Mouse (Mus musculus): ENCODE data around the gene Smagp. TPM values are rescaled to one million over a fixed set of nuclear protein-coding genes. Genes with fewer than 3 reads are reported as not detected.
"Not testable (repeated sequence)": the region's sequence is repeated elsewhere in the genome, so short reads cannot be mapped to it uniquely, and the experiment has no call there.

Smagp gene
- polyA plus RNA-seq, 1 experiment from 2014 or later: 9.3 TPM

DNA sequence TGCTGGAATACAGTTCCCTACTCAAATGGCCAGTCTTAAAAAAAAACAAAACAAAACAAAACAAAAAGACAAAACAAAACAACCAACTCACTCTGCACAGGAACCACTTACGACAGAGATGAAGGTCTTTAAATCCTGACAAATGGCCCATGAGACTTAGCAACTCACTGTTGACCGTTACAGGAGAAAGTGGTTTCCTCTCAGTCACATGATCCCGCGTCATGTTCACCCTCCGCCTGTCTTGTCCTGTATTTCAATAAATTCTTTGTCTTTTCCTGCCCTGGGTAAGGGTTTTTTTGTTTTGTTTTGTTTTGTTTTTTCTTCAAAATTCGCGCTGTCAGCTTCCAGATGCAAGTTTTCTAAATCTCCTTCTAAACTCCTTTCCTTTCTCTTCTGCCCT, 24.8 kb downstream of the Smagp start:
- no peak overlapping the region for H3K27ac ChIP-seq (replicated peaks)
- H3K36me3 ChIP-seq (replicated peaks): peaks cover 5% of the 10 kb centered on the region
- no peak overlapping the region for H3K9ac ChIP-seq
- H3K27me3 ChIP-seq: peaks cover 6% of the 10 kb centered on the region; the same call in 1 of the 2 replicates
- peaks cover 27% of the 10 kb centered on the region for H3K4me1 ChIP-seq (replicated peaks)
- 48% methylated on average over 7 of the region's 7 CpGs for WGBS (ENCODE audit: insufficient replicate concordance)
- H3K4me2 ChIP-seq: no peak overlapping the region
- H3K4me3 ChIP-seq (replicated peaks): no peak overlapping the region
- H3K9me3 ChIP-seq (replicated peaks): no peaks in the 10 kb centered on the region
- ATAC-seq (ENCODE audit: insufficient read depth): no peak

DNA sequence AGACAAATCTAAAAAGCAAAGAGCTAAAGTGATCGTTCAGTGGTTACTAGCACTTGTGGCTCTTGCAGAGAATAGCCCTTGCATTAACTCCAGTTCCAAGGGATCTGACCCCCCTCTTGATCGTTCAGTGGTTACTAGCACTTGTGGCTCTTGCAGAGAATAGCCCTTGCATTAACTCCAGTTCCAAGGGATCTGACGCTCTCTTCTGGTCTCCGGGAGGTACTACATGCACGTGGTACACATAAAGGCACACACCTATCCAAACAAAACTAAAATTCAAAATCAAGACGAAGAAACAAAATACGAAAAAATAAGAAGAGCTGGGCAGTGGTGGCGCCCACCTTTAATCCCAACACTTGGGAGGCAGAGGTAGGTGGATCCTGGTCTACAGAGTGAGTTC, 30.1 kb downstream of the Smagp start:
- H3K27me3 ChIP-seq: peaks cover 43% of the 10 kb centered on the region
- H3K9me3 ChIP-seq (replicated peaks); H3K4me3 ChIP-seq (replicated peaks); H3K27ac ChIP-seq (replicated peaks); ATAC-seq (ENCODE audit: insufficient read depth); H3K4me1 ChIP-seq (replicated peaks); H3K4me2 ChIP-seq; H3K36me3 ChIP-seq (replicated peaks); H3K9ac ChIP-seq: not testable (repeated sequence)
- WGBS (ENCODE audit: insufficient replicate concordance): 66% methylated on average over 8 of the region's 8 CpGs

DNA sequence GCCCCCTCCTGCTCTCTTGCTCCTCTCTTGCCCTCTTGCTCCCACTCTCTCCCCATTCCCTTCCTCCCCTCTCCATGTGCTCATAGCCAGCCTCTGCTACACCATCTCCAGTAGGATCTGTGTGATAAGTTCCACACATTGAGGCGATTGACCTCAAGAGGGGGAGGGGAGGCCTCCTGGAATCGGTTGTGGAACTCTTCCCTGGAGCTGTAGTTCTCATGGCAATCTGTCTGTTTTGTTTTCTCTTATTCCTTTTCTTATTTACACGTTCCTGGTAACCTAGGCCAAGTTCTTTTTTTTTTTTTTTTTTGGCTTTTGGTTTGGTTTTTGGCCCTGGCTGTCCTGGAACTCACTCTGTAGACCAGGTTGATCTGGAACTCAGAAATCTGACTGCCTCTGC, 35.1 kb downstream of the Smagp start:
- Histone ChIP-seq H3K9ac (no peak overlapping the region), H3K27me3 (peaks cover 83% of the 10 kb centered on the region), H3K27ac (replicated peaks) (no peak overlapping the region), H3K36me3 (replicated peaks) (no peaks in the 10 kb centered on the region), H3K4me2 (no peak overlapping the region), H3K9me3 (replicated peaks) (no peaks in the 10 kb centered on the region), H3K4me3 (replicated peaks) (no peak overlapping the region), H3K4me1 (replicated peaks) (peaks cover 25% of the 10 kb centered on the region)
- ATAC-seq (ENCODE audit: insufficient read depth): no peak
- 31% methylated on average over 3 of the region's 3 CpGs for WGBS (ENCODE audit: insufficient replicate concordance)

DNA sequence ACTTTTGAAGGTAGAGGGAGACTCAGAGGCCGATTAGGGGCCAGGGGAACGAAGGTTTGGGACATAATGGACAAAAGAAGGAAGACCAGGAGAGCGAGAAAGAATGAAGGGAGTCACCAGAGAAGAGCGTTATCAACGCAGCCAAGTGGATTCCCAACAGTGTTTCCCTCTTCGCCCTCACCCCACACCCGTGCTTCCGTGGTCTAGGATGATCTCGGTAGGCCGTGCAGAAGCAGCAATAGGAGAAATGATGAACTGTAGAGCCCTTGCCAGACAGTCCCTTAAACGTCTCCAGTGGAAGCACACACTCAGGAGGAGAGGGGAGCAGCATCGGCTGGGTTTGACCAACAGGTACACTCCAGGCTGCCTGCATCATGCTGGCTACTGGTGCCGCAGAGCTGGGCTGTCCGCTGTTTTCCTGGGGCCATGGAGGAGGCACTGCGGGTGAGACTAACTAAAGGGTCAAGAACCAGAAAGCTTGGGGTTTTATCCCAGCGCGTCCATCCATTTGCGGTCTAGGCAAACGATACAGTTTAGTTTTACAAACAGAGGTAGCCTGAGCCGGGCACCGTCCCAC, 36.0 kb downstream of the Smagp start:
- no peak overlapping the region for H3K27ac ChIP-seq (replicated peaks)
- peaks cover 85% of the 10 kb centered on the region for H3K27me3 ChIP-seq
- H3K9me3 ChIP-seq (replicated peaks): no peaks in the 10 kb centered on the region
- ATAC-seq (ENCODE audit: insufficient read depth): no peak
- H3K9ac ChIP-seq: no peak overlapping the region
- peak overlapping the region; percentile 85; the same call in 1 of the 2 replicates for H3K4me2 ChIP-seq
- H3K4me3 ChIP-seq (replicated peaks): peak overlapping the region; percentile 61; the same call in 1 of the 2 replicates
- peaks cover 25% of the 10 kb centered on the region for H3K4me1 ChIP-seq (replicated peaks)
- 24% methylated on average over 21 of the region's 21 CpGs for WGBS (ENCODE audit: insufficient replicate concordance)
- no peaks in the 10 kb centered on the region for H3K36me3 ChIP-seq (replicated peaks)

DNA sequence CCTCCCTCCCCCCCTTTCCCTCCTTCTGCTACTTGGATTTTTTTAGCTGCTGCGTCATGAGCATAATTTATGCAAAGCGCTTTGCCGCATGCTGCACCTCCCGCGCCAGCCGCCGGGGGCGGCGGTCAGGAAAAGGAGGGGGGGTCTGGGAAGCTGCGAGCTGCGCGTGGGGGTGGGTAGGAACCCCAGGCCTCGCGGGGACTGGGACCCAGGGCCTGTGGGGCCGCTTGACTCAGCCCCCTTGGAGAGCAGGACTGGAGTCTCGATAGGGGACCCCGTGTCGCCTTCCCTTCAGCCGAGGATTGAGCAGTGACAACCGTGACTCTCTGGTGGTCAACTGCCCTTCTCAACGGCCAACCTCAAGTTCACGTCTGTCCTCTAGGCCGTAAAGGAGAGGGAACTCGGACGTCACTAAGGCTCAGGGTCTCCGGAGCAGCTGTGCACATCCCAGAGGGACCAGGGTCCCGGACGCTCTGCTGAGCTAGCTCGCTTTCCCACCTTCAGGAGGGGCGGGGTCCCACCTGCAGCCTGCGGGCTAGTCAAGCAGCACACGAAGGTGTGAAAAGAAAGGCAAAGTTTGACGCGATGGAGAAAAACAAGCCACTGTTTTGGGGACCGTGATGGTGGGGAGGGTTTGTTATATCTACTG, 36.6 kb downstream of the Smagp start:
- peak overlapping the region; percentile 45; the same call in 1 of the 2 replicates for H3K9ac ChIP-seq
- H3K4me3 ChIP-seq (replicated peaks): peak overlapping the region; percentile 61
- H3K9me3 ChIP-seq (replicated peaks): no peaks in the 10 kb centered on the region
- ATAC-seq (ENCODE audit: insufficient read depth): 0 out of 2 replicates have a peak, but pooled peaks have one; percentile 21
- H3K4me1 ChIP-seq (replicated peaks): peaks cover 25% of the 10 kb centered on the region
- WGBS (ENCODE audit: insufficient replicate concordance): under 1% methylated on average over 34 of the region's 35 CpGs
- H3K4me2 ChIP-seq: peak overlapping the region; percentile 85
- H3K36me3 ChIP-seq (replicated peaks): no peaks in the 10 kb centered on the region
- H3K27me3 ChIP-seq: peaks cover 82% of the 10 kb centered on the region
- H3K27ac ChIP-seq (replicated peaks): no peak overlapping the region

DNA sequence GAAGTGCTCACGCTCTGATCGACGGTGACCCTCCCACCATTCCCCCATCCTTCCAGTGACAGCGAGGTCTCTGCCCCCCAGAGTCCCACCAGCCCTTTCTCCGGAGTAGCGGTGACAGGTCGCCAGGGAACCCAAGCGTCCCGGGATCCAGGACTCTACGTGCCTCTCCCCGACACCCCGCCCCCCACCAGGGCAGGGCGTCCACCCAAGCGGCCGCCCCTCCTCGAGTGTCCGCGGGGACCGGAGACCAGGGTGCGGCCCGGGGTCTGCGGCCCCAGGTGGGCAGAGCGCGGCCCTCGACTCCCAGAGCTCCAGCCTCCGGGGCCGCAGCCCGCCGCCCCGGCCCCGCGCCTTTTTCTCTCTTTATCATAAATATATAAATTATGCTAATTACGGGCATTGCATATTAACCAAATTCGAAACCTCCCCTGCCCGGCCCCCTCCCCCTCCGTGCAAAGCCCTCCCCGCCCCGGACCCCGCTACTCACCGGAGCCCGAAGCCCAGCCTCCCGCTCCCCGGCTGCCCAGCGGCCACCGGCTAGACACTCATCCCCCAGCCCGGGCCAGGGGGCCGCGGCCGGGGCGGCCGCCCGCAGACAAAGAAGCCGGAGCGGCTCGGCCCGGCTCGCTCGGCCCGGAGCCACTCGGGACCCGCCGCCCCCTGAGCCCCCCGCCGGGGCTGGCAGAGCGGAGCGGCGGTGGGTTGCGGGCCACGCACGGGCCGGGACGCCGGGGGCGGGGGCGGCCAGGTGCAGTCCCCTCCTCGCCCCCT, 37.3 kb downstream of the Smagp start, which contains the start of gene Pou6f1:
Gene Pou6f1, minus strand, starts transcription at position 709 of the 771 bp plus-strand sequence.
- under 1% methylated on average over 74 of the region's 76 CpGs for WGBS (ENCODE audit: insufficient replicate concordance)
- Histone ChIP-seq H3K27ac (replicated peaks) (no peak within 1 kb of the TSS), H3K9me3 (replicated peaks) (no peaks in the 10 kb centered on the region), H3K4me1 (replicated peaks) (peaks cover 19% of the 10 kb centered on the region), H3K36me3 (replicated peaks) (no peaks in the 10 kb centered on the region), H3K4me2 (peak within 1 kb of the TSS; percentile 85), H3K27me3 (peaks cover 76% of the 10 kb centered on the region), H3K4me3 (replicated peaks) (peak within 1 kb of the TSS; percentile 61), H3K9ac (peak within 1 kb of the TSS; percentile 45; the same call in 1 of the 2 replicates)
- no peak for ATAC-seq (ENCODE audit: insufficient read depth)

DNA sequence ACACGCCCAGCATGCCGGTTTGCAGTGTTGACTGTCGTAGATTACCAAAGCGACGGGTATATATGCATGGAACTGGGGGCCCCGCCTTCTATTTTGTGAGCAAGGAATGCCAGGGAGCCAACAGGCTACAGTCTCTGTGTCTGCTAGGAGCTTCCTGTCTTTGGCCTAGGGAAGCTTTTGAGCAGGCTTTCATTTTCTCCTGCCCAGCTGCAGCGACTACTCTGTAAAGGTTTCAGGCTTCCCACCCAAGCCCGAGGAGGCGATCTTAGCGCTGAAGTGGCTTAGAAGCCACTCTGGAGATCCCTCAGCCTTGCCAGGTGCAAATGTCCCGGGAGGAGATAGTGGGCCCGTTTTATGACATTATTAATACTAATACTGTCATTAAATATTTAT, 37.9 kb downstream of the Smagp start:
- Histone ChIP-seq H3K4me1 (replicated peaks) (peaks cover 19% of the 10 kb centered on the region), H3K9ac (0 out of 2 replicates have a peak overlapping the region, but pooled peaks have one; percentile 45), H3K4me2 (peak overlapping the region; percentile 85), H3K4me3 (replicated peaks) (peak overlapping the region; percentile 61), H3K9me3 (replicated peaks) (no peaks in the 10 kb centered on the region), H3K27ac (replicated peaks) (no peak overlapping the region), H3K27me3 (peaks cover 73% of the 10 kb centered on the region), H3K36me3 (replicated peaks) (no peaks in the 10 kb centered on the region)
- 1% methylated on average over 12 of the region's 12 CpGs for WGBS (ENCODE audit: insufficient replicate concordance)
- no peak for ATAC-seq (ENCODE audit: insufficient read depth)

DNA sequence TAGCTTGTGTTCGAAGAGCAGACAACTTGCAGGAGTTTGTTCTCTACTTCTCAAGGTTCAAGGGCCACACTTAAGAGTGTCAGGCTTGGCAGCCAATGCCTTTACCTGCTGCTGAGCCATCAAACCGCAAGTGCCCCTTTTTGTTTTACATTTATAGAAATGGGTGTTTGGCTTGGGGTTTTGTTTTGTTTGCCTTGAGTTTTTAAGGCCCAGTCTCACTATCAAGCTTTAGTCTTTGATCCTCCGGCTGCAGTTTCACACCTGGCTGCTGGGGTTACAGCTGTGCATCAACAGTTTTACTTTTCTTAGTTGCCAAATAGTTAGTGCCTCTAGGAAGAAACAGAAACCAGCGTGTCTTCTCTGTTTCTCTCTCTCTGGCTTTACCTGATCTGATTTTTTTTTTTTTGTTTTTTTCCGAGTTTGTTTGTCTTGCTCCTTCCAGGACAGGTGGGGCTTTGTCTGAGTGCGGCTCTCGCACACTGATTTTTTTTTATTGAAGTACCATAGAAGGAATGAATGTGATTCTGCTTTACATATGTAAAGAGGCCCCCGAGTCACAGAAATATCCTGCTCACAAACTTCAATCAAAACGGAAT, 38.4 kb downstream of the Smagp start:
- peaks cover 19% of the 10 kb centered on the region for H3K4me1 ChIP-seq (replicated peaks)
- no peaks in the 10 kb centered on the region for H3K36me3 ChIP-seq (replicated peaks)
- no peak for ATAC-seq (ENCODE audit: insufficient read depth)
- peak overlapping the region; percentile 85 for H3K4me2 ChIP-seq
- no peaks in the 10 kb centered on the region for H3K9me3 ChIP-seq (replicated peaks)
- WGBS (ENCODE audit: insufficient replicate concordance): 16% methylated on average over 9 of the region's 9 CpGs
- H3K4me3 ChIP-seq (replicated peaks): peak overlapping the region; percentile 61
- H3K9ac ChIP-seq: no peak overlapping the region
- peaks cover 68% of the 10 kb centered on the region for H3K27me3 ChIP-seq
- H3K27ac ChIP-seq (replicated peaks): no peak overlapping the region

DNA sequence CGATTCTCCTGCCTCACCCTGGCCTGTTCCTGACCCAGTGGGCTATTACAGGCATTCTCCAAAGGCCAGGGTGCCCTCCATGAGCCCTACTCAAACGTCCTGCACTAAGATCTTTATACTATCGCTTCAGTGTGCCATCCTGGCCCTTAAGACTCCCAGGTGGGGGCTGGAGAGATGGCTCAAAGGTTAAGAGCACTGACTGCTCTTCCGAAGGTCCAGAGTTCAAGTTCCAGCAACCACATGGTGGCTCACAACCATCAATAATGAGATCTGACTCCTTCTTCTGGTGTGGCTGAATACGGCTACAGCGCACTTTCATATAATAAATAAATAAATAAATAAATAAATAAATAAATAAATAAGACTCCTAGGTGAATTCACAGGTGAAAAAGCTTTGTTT, 43.9 kb downstream of the Smagp start:
- H3K27ac ChIP-seq (replicated peaks): no peak overlapping the region
- H3K36me3 ChIP-seq (replicated peaks): no peaks in the 10 kb centered on the region
- H3K27me3 ChIP-seq: peaks cover 29% of the 10 kb centered on the region
- no peaks in the 10 kb centered on the region for H3K4me1 ChIP-seq (replicated peaks)
- WGBS (ENCODE audit: insufficient replicate concordance): 66% methylated on average over 6 of the region's 6 CpGs
- no peak overlapping the region for H3K4me3 ChIP-seq (replicated peaks)
- ATAC-seq (ENCODE audit: insufficient read depth): no peak
- no peak overlapping the region for H3K9ac ChIP-seq
- H3K4me2 ChIP-seq: no peak overlapping the region
- H3K9me3 ChIP-seq (replicated peaks): no peaks in the 10 kb centered on the region

DNA sequence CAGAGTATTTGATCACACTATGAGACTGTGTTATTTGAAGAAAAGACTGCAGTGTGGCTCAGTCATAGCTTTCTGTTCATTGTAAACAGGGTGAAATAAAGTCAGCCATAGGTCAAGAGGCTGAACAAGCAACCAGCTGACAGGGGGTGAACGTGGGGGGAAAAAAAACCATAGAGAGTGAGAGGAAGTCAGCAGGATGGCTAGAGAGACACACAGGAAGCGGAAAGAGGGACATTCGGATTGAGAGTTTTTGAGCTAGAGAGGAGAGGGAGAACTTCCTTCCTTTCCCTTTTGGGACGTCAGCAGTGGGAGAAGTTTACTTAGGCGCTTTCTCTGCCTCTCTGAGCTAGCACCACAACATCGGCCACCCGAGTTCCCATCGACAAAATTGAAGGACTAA, 46.3 kb downstream of the Smagp start:
- peaks cover 12% of the 10 kb centered on the region; the same call in 1 of the 2 replicates for H3K27me3 ChIP-seq
- no peak overlapping the region for H3K4me3 ChIP-seq (replicated peaks)
- H3K4me1 ChIP-seq (replicated peaks): no peaks in the 10 kb centered on the region
- H3K36me3 ChIP-seq (replicated peaks): no peaks in the 10 kb centered on the region
- no peaks in the 10 kb centered on the region for H3K9me3 ChIP-seq (replicated peaks)
- no peak overlapping the region for H3K27ac ChIP-seq (replicated peaks)
- WGBS (ENCODE audit: insufficient replicate concordance): 40% methylated on average over 8 of the region's 8 CpGs
- H3K4me2 ChIP-seq: no peak overlapping the region
- H3K9ac ChIP-seq: no peak overlapping the region
- no peak for ATAC-seq (ENCODE audit: insufficient read depth)

DNA sequence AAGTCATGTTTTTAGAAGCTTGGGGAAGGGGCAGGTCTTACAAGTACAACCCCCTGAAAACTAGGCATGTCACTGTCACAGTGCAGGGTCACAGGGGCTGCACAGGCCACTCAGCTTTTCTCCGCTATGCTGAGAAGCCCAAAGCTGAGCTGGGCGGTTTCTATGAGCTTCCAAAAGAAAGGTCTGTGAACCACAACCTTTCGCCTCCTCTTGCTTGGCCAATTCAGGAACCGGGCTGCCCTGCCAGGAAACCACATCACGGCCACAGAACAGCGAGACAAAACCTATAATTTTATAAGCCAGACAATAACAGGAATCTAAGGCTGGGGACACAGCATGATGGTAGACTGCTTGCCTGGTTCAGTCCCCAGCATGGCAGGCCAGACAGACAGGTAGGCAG, 48.4 kb downstream of the Smagp start:
- no peaks in the 10 kb centered on the region for H3K4me1 ChIP-seq (replicated peaks)
- H3K36me3 ChIP-seq (replicated peaks): no peaks in the 10 kb centered on the region
- H3K4me2 ChIP-seq: no peak overlapping the region
- H3K27me3 ChIP-seq: peaks cover 10% of the 10 kb centered on the region; the same call in 1 of the 2 replicates
- WGBS (ENCODE audit: insufficient replicate concordance): 29% methylated on average over 6 of the region's 6 CpGs
- no peak overlapping the region for H3K9ac ChIP-seq
- no peak for ATAC-seq (ENCODE audit: insufficient read depth)
- H3K4me3 ChIP-seq (replicated peaks): no peak overlapping the region
- H3K9me3 ChIP-seq (replicated peaks): no peaks in the 10 kb centered on the region
- no peak overlapping the region for H3K27ac ChIP-seq (replicated peaks)

Measured in liver, embryonic 15.5 days (tissue).